Mouse (Mus musculus) testis, adult 2 months (tissue): Measurements from ENCODE around the gene Pde11a.

Experiments used
- CTCF ChIP-seq: fragments of 200-500 bp; IDR thresholded peaks from 2 replicates; pipeline ENCODE4 v1.5.1; 2012; ENCODE audit warnings: low read depth, mild to moderate bottlenecking, inconsistent platforms, low read length, moderate library complexity; ENCODE audit not compliant: control insufficient read depth, insufficient read depth, insufficient replicate concordance
- POLR2A ChIP-seq: fragments of 200-500 bp; IDR thresholded peaks from 2 replicates; pipeline ENCODE4 v1.6.1; 2012; ENCODE audit warnings: low read depth, mild to moderate bottlenecking, inconsistent platforms, low read length, moderate library complexity; ENCODE audit not compliant: control insufficient read depth

DNA sequence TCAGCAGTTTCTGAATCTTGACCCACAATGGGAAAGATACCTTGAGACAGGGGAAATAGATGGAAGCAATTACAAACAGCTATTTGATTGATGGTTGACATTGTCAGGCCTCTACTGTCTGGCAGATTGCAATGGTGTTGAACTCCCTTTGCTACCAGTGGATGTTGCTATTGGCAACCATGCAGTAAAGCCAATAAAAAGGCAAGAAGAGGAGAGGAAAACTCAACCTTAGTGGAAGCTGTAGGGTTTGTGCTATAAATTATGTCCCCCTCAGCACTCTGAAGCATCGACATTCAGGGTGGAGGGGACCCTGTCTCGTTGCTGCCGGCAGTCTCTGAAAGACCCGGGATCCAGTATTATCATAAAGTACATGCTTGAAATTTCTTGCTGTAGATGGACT is 350.2 kb downstream of the Pde11a start:
- TF ChIP-seq CTCF (no peak), POLR2A (no peak)
